Mouse (Mus musculus) erythroblast, embryonic 14.5 days (primary cell): ENCODE data around the gene Slco2b1.

Experiments
- GATA1 ChIP-seq: IDR thresholded peaks from 2 replicates; pipeline ENCODE4 v1.6.1; 2012; ENCODE audit warnings: low read length, inconsistent platforms, mixed read lengths
- TAL1 ChIP-seq: IDR thresholded peaks from 3 replicates; pipeline ENCODE4 v1.6.1; 2012; ENCODE audit warnings: low read length, inconsistent platforms, mixed read lengths

GRCm38 (mm10) chr7:99618264-99618663, 92.9 kb downstream of the Slco2b1 start:
- no peak for TF ChIP-seq GATA1
- TF ChIP-seq TAL1: no peak
